Mouse (Mus musculus) neural tube, embryonic 14.5 days (tissue): ENCODE results near the gene Clspn. TPM values are rescaled to one million over a fixed set of nuclear protein-coding genes. Genes with fewer than 3 reads are reported as not detected.
A peak's percentile ranks its signal among the peaks of the same experiment; 100 is the strongest.

Source experiments
- ATAC-seq: fragments of 200-750 bp; cut with Nextera tagmentation; 2 replicates; pipeline ENCODE4 v1.8.0; 2017; ENCODE audit warnings: low read depth, mild to moderate bottlenecking, moderate TSS enrichment, moderate library complexity
- H3K27ac ChIP-seq: fragments of 300-500 bp; sonication (generic); 2 replicates; pipeline ENCODE4 v1.5.1; 2014; ENCODE audit warnings: low read depth, mild to moderate bottlenecking, control low read depth, low read length, moderate library complexity, mixed read lengths
- H3K27me3 ChIP-seq: fragments of 300-500 bp; sonication (generic); 2 replicates; pipeline ENCODE4 v1.6.1; 2014; ENCODE audit warnings: low read length; ENCODE audit not compliant: control insufficient read depth, insufficient read depth
- H3K36me3 ChIP-seq: fragments of 300-500 bp; sonication (generic); 2 replicates; pipeline ENCODE4 v1.6.1; 2014; ENCODE audit warnings: low read length, mixed read lengths; ENCODE audit not compliant: control insufficient read depth, insufficient read depth
- H3K4me1 ChIP-seq: fragments of 300-500 bp; sonication (generic); 2 replicates; pipeline ENCODE4 v1.6.1; 2014; ENCODE audit warnings: low read length; ENCODE audit not compliant: control insufficient read depth, insufficient read depth
- H3K4me2 ChIP-seq: fragments of 300-500 bp; sonication (generic); 2 replicates; pipeline ENCODE4 v1.6.1; 2014; ENCODE audit warnings: mild to moderate bottlenecking, low read depth, low read length, control low read depth
- H3K4me3 ChIP-seq: fragments of 300-500 bp; sonication (generic); 2 replicates; pipeline ENCODE4 v1.5.1; 2014; ENCODE audit warnings: low read depth, low read length, control low read depth, mixed read lengths
- H3K9ac ChIP-seq: fragments of 300-500 bp; sonication (generic); replicated peaks from 2 replicates; pipeline ENCODE4 v1.6.1; 2014; ENCODE audit warnings: low read depth, mild to moderate bottlenecking, control low read depth, low read length, mixed read lengths
- H3K9me3 ChIP-seq: fragments of 300-500 bp; sonication (generic); 2 replicates; pipeline ENCODE4 v1.6.1; 2016; ENCODE audit warnings: low read length; ENCODE audit not compliant: control insufficient read depth
- WGBS: fragments of 180-500 bp; shearing (Covaris S2); extraction: QIAGEN DNeasy Blood & Tissue Kit; methylation state at CpG from one replicate; pipeline ENCODE4 v1.1.7; 2014; 5-methylcytosine and 5-hydroxymethylcytosine counted together
- polyA plus RNA-seq: library from polyadenylated mRNA; unstranded; fragments of >200 nt; fragmentation: Nextera tagmentation; extraction: Ambion mirVana; gene quantifications from 2 replicates; pipeline ENCODE4 v1.2.1, GENCODE M21; 2014

Gene Clspn
- polyA plus RNA-seq, 1 experiment from 2014 or later = 3.0 TPM

DNA sequence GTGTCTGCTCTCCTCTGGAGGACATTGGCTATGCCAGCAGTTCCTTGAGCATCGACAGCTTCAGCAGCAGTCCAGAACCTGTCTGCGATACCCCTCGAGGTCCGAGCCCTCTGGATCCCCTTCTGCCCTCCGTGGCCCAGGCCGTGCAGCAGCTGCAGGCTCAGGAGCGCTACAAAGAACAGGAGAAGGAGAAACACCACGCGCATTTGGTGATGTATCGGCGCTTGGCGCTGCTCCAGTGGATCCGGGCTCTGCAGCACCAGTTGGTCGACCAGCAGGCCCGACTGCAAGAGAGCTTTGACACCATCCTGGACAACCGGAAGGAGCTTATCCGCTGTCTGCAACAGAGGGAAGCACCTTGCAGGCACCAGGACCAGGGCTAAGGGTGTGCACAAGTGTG is 55.3 kb downstream of the Clspn start:
- Histone ChIP-seq H3K27me3 (no peaks in the 10 kb centered on the region), H3K36me3 (0 out of 2 replicates have a peak, but pooled peaks cover 5% of the 10 kb centered on the region), H3K4me3 (no peak overlapping the region), H3K27ac (no peak overlapping the region), H3K9ac (no peak overlapping the region), H3K9me3 (no peaks in the 10 kb centered on the region), H3K4me2 (no peak overlapping the region), H3K4me1 (no peaks in the 10 kb centered on the region)
- WGBS = 89% methylated on average over 17 of the region's 17 CpGs
- no peak for ATAC-seq

DNA sequence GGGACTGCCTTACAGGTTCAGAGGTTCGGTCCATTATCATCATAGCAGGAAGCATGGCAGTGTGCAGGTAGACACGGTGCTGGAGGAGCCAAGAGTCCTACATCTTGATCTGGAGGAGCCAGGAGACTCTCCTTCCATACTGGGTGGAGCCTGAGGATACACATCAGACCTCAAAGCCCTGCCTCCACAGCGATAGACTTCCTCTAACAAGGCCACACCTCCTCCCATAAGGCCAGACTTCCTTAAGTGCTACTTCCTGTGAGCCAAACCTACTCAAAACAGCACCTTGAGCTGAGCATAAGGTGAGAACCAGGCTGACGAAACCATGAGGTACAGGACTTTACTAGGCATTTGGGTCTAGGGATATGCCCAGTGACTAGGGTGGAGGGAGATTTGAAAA is 59.6 kb downstream of the Clspn start:
- Histone ChIP-seq H3K9me3 (no peaks in the 10 kb centered on the region), H3K4me1 (peaks cover 6% of the 10 kb centered on the region), H3K36me3 (0 out of 2 replicates have a peak, but pooled peaks cover 5% of the 10 kb centered on the region), H3K4me2 (no peak overlapping the region), H3K27ac (no peak overlapping the region), H3K9ac (no peak overlapping the region), H3K27me3 (no peaks in the 10 kb centered on the region), H3K4me3 (no peak overlapping the region)
- 93% methylated on average over 4 of the region's 4 CpGs for WGBS
- ATAC-seq = no peak

DNA sequence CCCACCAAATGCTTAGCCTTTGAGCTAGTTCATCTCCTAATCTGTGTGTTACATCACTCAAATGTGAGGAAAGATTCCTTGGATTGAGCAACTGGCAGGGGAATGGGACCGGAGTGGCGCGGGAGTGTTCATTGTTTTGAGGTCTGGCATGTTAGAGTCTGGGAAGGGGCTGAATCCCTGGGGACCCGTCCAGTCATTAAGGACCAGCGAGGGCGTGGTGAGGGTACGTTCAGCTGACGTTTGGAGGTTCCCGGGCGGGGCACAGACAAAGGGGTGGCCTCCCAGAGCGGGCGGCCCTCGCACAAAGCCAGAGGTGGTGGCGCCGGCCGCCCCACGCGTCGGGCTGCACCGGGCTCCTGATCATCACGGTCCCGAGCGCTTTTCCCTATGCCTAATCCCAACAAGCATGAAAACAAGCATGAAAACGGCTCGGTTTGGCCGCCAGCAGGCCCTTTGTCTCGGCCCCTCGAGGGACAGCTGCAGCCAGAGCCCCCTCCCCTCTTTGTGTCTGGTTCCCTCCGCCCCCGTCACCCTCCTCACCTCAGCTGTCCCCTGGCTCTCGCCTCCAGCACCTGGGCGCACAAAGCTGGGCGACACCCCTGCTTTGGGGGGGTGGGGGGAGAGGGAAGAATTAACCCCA is 63.1 kb downstream of the Clspn start:
- ATAC-seq = peak; percentile 69
- peak overlapping the region; percentile 16; the same call in 1 of the 2 replicates for H3K4me3 ChIP-seq
- peak overlapping the region; percentile 46 for H3K9ac ChIP-seq
- peaks cover 6% of the 10 kb centered on the region for H3K4me1 ChIP-seq
- peak overlapping the region; percentile 44 for H3K4me2 ChIP-seq
- H3K36me3 ChIP-seq = no peaks in the 10 kb centered on the region
- peak overlapping the region; percentile 16; the same call in 1 of the 2 replicates for H3K27ac ChIP-seq
- H3K9me3 ChIP-seq = no peaks in the 10 kb centered on the region
- H3K27me3 ChIP-seq = no peaks in the 10 kb centered on the region
- 2% methylated on average over 24 of the region's 33 CpGs for WGBS

DNA sequence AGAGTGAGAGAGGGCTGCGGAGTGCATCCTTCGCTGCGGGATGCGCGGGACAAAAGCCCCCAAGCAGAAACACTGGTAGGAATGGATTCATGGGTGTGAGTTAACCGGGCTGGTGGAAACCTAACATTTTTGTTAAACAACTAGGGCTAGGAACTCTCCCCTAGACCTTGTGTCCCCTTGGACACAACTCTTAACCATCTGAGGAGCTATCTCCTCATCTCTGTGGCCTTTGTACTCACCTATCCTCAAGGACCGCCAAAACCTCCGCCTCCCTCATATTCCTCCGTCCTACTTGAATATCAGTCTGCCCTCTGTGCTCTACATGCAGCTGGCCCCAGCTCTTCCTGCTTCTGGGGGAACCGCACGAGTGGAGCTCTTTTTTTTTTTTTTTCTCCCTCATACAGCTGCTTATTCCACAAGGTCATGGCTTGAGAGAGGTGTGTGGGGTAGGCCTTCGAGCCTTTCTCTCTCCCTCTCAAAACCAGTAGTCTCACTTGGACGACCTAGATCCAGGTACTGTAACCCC is 63.7 kb downstream of the Clspn start:
- no peaks in the 10 kb centered on the region for H3K27me3 ChIP-seq
- H3K9ac ChIP-seq = peak overlapping the region; percentile 46
- ATAC-seq = no peak
- peaks cover 6% of the 10 kb centered on the region for H3K4me1 ChIP-seq
- no peaks in the 10 kb centered on the region for H3K9me3 ChIP-seq
- H3K36me3 ChIP-seq = no peaks in the 10 kb centered on the region
- no peak overlapping the region for H3K27ac ChIP-seq
- H3K4me3 ChIP-seq = peak overlapping the region; percentile 16; the same call in 1 of the 2 replicates
- H3K4me2 ChIP-seq = peak overlapping the region; percentile 44
- 24% methylated on average over 13 of the region's 13 CpGs for WGBS

DNA sequence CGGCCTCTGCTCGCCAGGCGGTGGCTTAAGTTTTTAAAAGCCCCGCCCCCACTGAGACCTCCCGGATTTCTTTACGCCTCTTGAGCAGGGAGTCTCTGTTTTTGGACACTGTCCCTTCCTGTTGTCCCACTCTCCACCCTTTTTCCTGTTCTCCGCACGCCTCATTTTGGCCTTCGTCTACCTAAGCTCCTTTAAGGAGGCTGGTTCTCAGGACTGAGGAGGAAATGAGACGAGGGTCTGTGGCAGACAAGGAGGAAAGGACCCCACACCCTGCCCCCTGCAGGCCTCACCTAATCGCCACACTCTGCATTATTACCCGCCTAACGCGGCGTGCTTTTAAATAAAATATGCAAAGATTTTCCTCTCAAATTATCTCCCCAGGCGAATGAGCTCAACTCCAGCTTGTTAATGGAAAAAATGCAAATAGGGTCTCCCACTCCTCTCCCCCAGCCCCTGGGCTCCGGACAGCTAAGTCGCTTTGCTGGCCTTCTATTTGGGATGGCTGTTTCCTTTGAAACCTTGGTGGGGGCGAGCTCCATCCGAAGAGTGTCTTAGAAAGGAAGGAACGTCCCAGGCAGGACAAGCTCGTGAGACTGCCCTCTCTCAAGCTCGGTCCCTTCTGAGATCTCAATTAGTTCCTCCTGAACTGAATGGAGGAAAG is 70.4 kb downstream of the Clspn start:
- WGBS = 4% methylated on average over 23 of the region's 23 CpGs
- H3K4me3 ChIP-seq = no peak overlapping the region

DNA sequence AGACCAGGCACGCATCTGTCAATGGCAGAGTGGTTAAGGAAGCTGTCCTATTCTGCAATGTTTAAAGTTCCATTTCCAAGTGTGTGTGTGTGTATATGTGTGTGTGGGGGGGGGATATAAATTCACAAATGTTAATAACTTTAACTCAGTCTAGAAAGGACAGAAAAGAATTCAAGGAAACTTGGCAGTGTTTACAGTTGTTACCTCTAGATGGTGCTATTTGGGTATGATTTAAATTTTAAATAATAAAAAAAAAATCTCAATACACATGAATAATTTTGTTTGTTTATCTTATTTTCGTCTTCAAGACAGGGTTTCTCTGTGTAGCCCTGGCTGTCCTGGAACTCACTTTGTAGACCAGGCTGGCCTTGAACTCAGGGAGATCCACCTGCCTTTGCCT is 75.2 kb downstream of the Clspn start:
- Histone ChIP-seq H3K4me1 (peaks cover 14% of the 10 kb centered on the region), H3K4me3 (no peak overlapping the region), H3K9ac (no peak overlapping the region), H3K9me3 (no peaks in the 10 kb centered on the region), H3K27me3 (no peaks in the 10 kb centered on the region), H3K27ac (no peak overlapping the region), H3K4me2 (no peak overlapping the region), H3K36me3 (no peaks in the 10 kb centered on the region)
- 58% methylated on average over 2 of the region's 2 CpGs for WGBS
- no peak for ATAC-seq

More for the DNA sequence above, 70.4 kb downstream of the Clspn start:
- ATAC-seq = no peak
- Histone ChIP-seq H3K9ac (no peak overlapping the region), H3K4me2 (peak overlapping the region; percentile 4; the same call in 1 of the 2 replicates), H3K4me1 (peaks cover 7% of the 10 kb centered on the region; the same call in 1 of the 2 replicates), H3K9me3 (no peaks in the 10 kb centered on the region), H3K27ac (no peak overlapping the region), H3K36me3 (no peaks in the 10 kb centered on the region), H3K27me3 (no peaks in the 10 kb centered on the region)

DNA sequence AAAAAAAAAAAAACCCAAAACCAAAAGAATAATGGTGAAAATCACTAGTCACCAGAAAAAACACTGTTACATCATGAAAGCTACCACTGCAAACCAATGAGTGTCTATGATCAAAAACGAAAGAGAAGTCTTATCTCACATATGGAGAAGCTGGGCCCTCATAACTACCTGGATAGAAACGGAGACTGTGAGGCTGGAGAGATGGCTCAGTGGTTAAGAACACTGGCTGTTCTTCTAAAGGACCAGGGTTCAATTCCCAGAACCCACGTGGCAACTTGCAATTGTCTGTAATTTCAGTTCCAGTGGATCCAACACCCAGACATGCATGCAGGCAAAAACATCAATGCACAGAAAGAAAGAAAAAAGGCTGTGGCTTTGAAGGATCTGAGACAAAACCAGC is 75.9 kb downstream of the Clspn start:
- peaks cover 7% of the 10 kb centered on the region for H3K4me1 ChIP-seq
- no peak for ATAC-seq
- no peak overlapping the region for H3K27ac ChIP-seq
- no peaks in the 10 kb centered on the region for H3K36me3 ChIP-seq
- no peaks in the 10 kb centered on the region for H3K27me3 ChIP-seq
- no peak overlapping the region for H3K9ac ChIP-seq
- H3K4me3 ChIP-seq = no peak overlapping the region
- 69% methylated on average over 3 of the region's 3 CpGs for WGBS
- H3K4me2 ChIP-seq = no peak overlapping the region
- H3K9me3 ChIP-seq = no peaks in the 10 kb centered on the region

DNA sequence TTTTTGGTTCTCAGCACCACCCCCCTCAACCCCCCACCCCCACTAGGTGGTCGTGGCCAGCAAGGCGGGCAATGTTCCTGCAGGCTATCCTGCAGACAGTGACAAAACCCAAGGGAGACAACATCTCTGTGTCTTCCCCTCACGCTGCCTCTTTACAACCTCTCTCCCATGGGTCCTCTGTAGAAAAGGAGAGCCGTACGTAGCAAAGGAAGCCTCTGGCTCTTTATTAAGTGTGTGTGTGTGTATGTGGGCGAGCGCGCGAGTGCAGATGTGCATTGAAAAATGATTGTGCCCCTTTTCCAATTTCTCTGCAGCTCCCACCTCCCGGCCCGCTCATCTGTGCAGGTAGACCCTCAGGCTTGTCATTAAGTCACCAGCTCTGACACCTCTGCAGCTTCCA is 79.6 kb downstream of the Clspn start:
- Histone ChIP-seq H3K27ac (peak overlapping the region; percentile 52; the same call in 1 of the 2 replicates), H3K27me3 (no peaks in the 10 kb centered on the region)

DNA sequence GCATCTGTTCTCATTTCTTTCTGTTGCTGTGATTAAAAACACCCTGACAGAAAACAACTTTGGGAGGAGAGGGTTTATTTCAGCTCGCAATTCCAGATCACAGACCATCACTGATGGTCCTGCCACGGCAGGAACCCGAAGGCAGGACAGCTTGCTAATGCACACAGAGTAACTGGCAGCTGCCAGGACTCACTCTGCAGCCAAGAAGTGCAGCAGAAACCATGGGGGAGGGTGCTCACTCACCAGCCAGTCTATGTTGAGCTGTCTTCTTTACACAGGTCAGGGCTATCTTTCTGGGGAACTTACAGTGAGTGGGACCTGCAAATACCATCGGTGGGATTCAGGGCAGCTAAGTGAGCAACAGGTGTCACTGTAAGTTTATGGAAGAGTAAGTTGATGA is 80.7 kb downstream of the Clspn start:
- no peaks in the 10 kb centered on the region for H3K27me3 ChIP-seq
- H3K36me3 ChIP-seq = no peaks in the 10 kb centered on the region
- no peak for ATAC-seq
- H3K4me1 ChIP-seq = peaks cover 7% of the 10 kb centered on the region
- H3K27ac ChIP-seq = no peak overlapping the region
- H3K9ac ChIP-seq = no peak overlapping the region
- no peak overlapping the region for H3K4me2 ChIP-seq
- 77% methylated on average over 4 of the region's 4 CpGs for WGBS
- H3K4me3 ChIP-seq = no peak overlapping the region
- no peaks in the 10 kb centered on the region for H3K9me3 ChIP-seq

More for the DNA sequence above, 79.6 kb downstream of the Clspn start:
- 26% methylated on average over 11 of the region's 11 CpGs for WGBS
- no peak overlapping the region for H3K4me3 ChIP-seq
- ATAC-seq = no peak
- H3K9ac ChIP-seq = peak overlapping the region; percentile 32; the same call in 1 of the 2 replicates
- peak overlapping the region; percentile 35 for H3K4me2 ChIP-seq
- no peaks in the 10 kb centered on the region for H3K9me3 ChIP-seq
- no peaks in the 10 kb centered on the region for H3K36me3 ChIP-seq
- H3K4me1 ChIP-seq = peaks cover 7% of the 10 kb centered on the region
